Mouse (Mus musculus) cerebellum, adult 2 months (tissue): ENCODE data around the gene AI182371. TPM values are rescaled to one million over a fixed set of nuclear protein-coding genes. Genes with fewer than 3 reads are reported as not detected.

ENCODE experiments used
- DNase-seq, 2 experiments: peaks; one replicate each; pipeline ENCODE4 v3.0.0; 2021
- H3K27ac ChIP-seq: fragments of 200-500 bp; 2 replicates; pipeline ENCODE4 v1.5.1; 2012; ENCODE audit warnings: low read length, control low read depth, inconsistent platforms; ENCODE audit not compliant: insufficient read depth
- H3K27me3 ChIP-seq: fragments of 200-500 bp; 2 replicates; pipeline ENCODE4 v1.6.1; 2012; ENCODE audit warnings: inconsistent platforms, mild to moderate bottlenecking, low read length, moderate library complexity; ENCODE audit not compliant: control insufficient read depth, insufficient read depth
- H3K4me1 ChIP-seq: fragments of 200-500 bp; 2 replicates; pipeline ENCODE4 v1.6.1; 2011; ENCODE audit warnings: low read length; ENCODE audit not compliant: control insufficient read depth, insufficient read depth
- H3K4me3 ChIP-seq: fragments of 200-500 bp; replicated peaks from 2 replicates; pipeline ENCODE3; 2011; ENCODE audit warnings: mild to moderate bottlenecking, low read depth, low read length, control low read depth; ENCODE audit not compliant: insufficient read depth
- CTCF ChIP-seq: fragments of 200-500 bp; IDR thresholded peaks from 2 replicates; pipeline ENCODE4 v1.5.1; 2011; ENCODE audit warnings: low read depth, mild to moderate bottlenecking, control low read depth, low read length, moderate library complexity, borderline replicate concordance; ENCODE audit not compliant: insufficient read depth
- POLR2A ChIP-seq: fragments of 200-500 bp; IDR thresholded peaks from 2 replicates; pipeline ENCODE4 v1.6.1; 2011; ENCODE audit warnings: low read length, control low read depth, borderline replicate concordance; ENCODE audit not compliant: insufficient read depth
- WGBS: fragments of 180-500 bp; shearing (Covaris S2); methylation state at CpG from one replicate; pipeline ENCODE4 v1.1.7; 2018; 5-methylcytosine and 5-hydroxymethylcytosine counted together
- polyA plus RNA-seq: library from polyadenylated mRNA; depleted of rRNA; stranded (reverse); fragments of >200 nt; gene quantifications from 2 replicates; pipeline ENCODE4 v1.2.3, GENCODE M21; 2012

AI182371 gene
- polyA plus RNA-seq, 1 experiment = 0.57 TPM

DNA sequence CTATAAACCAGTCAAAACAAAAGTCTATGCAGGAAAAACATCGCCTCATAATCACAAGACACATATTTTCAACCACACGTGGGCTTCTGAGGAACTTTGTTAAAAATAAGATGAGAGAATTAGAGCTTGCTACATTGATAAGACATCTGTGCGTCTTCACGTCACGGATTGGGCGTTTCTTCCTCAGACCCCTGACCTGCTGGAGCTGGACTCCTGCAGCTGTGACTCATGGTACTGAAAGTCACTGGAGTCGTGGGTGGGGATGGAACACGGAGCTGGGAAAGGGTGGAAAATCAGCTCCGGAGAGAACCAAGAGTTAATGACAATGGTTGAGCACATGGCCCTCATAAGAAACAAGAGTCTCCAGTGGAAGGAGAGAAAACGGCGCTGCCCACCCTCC is 34.2 kb downstream of the AI182371 start:
- no peak for TF ChIP-seq POLR2A
- no peak for TF ChIP-seq CTCF

DNA sequence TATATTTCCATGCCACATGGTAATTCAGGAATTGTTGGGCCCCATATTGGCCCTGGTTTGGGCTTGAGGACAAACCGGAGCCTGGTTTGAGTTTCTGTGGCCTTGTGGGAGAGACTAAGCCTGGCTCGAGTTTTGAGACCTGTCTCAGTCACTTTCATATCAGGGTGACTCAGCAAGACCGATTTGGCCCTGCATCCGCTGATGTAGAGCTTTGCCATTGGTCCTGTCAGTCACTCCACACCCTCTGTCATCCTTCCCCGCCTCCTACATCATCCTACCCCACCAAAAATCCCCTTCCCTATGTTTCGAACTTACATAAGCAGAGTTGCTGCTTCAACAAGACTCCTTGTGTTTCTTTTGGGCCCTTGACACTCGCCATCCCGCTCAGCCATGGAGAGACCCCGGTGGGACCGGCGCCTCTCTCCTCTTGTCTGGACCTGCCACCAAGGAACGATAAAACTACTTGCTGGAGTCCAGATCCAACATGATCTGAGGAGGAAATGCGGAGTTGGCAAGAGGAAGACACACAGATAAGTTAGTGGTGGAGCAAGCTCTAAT is 34.7 kb downstream of the AI182371 start:
- 91% methylated on average over 13 of the region's 13 CpGs for WGBS
- TF ChIP-seq POLR2A (no peak), CTCF (no peak)
- Histone ChIP-seq H3K4me3 (no peak overlapping the region), H3K27me3 (no peaks in the 10 kb centered on the region), H3K4me1 (no peaks in the 10 kb centered on the region), H3K27ac (no peak overlapping the region)
- no peak for DNase-seq

More for the DNA sequence above, 34.2 kb downstream of the AI182371 start:
- Histone ChIP-seq H3K4me1 (no peaks in the 10 kb centered on the region), H3K4me3 (no peak overlapping the region), H3K27ac (no peak overlapping the region), H3K27me3 (no peaks in the 10 kb centered on the region)
- DNase-seq = no peak
- 83% methylated on average over 11 of the region's 11 CpGs for WGBS

- WGBS = 95% methylated on average over 6 of the region's 6 CpGs
- no peak for DNase-seq
- Histone ChIP-seq H3K27ac (no peak overlapping the region), H3K4me1 (no peaks in the 10 kb centered on the region), H3K27me3 (no peaks in the 10 kb centered on the region), H3K4me3 (no peak overlapping the region)
- no peak for TF ChIP-seq POLR2A
- TF ChIP-seq CTCF = no peak
Measured at GRCm38 (mm10) chr2:35063333-35064030, 37.9 kb downstream of the AI182371 start.

DNA sequence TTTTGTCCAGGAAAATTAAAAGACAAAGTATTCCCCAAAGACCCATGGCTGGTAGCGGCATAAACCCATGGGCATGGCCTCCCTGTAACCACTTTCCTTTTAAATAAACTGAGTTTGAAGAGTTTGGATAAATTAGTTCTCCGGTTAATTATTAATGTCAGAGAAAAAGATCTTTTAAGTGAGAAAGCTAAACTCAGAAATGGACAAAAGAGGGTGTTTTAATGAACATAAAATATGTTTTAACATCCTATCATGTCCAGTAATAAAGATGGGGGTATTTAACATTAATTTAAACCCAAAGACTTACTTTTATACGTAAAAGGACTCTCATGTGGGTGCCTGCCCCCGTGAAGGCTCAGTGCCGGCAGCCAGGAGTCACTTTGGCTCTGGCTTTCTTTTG is 40.0 kb downstream of the AI182371 start, which contains the start of gene Hc:
Hc (minus strand) TSS at position 101 of the 400 bp plus-strand sequence.
- DNase-seq = no peak
- TF ChIP-seq POLR2A (no peak), CTCF (no peak)
- H3K4me3 ChIP-seq = no peak within 1 kb of the TSS
- H3K27ac ChIP-seq = no peak within 1 kb of the TSS
- no peaks in the 10 kb centered on the region for H3K27me3 ChIP-seq
- H3K4me1 ChIP-seq = no peaks in the 10 kb centered on the region
- WGBS = 85% methylated on average over 5 of the region's 5 CpGs

DNA sequence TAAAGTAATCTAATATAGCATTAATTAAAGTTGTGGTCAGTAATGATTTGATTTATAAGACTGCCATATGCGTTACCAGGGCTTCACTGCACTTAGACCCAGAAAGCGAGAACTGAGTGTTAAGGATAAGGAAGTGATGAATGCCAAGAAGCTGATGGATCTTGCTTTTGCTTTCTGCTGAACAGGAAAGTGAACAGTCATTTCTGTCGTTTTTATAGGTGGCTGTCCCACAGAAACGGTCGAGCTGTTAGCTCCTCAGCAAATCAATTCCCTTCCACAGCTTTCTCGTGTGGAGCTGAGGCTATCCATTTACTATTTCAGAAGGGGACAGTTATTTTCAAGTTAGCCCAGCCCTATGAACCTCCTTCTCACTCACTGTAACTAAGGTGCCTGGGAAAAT is 40.4 kb downstream of the AI182371 start:
- 76% methylated on average over 6 of the region's 6 CpGs for WGBS
- no peak overlapping the region for H3K27ac ChIP-seq
- no peaks in the 10 kb centered on the region for H3K27me3 ChIP-seq
- no peak for DNase-seq
- H3K4me1 ChIP-seq = no peaks in the 10 kb centered on the region
- TF ChIP-seq POLR2A = no peak
- no peak for TF ChIP-seq CTCF
- H3K4me3 ChIP-seq = no peak overlapping the region

DNA sequence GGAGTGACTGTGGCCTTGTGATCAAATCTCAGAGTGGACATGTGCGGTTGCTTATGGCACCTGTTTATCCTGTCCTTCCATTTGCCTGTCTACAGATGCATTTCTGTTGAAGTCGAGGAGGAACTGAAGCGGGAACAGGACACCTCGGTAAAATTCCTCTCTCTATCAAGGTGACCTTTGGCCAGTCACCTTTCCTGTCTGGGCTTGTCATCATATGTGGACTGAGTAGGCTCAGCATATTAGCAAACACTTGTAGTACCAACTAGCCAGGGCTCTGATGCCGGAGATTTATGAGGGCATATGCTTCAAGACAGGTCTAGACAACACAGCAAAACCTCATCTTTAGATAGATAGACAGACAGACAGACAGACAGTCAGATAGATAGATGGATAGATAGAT is 41.1 kb downstream of the AI182371 start:
- no peaks in the 10 kb centered on the region for H3K4me1 ChIP-seq

DNA sequence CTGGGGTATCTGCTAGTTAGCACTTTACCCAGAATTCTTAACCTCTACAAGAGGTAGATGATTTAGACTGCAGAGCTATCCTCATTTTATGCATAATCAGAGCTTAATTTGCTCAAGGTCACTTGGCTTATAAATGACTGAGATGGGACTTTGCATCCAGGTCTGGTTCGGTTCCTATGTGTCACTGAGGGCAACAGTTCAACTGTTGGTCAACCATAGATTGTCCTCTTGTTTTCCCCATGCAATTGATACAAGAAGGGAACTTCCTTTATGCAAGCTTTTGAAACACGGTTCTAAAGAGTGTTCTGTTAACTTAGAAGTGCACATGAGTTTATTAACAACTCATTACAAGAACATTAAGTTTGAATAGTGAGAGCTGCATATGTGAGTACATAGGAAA is 43.0 kb downstream of the AI182371 start:
- no peak for DNase-seq
- H3K27me3 ChIP-seq = no peaks in the 10 kb centered on the region
- 82% methylated on average over 2 of the region's 2 CpGs for WGBS
- no peak overlapping the region for H3K4me3 ChIP-seq
- no peak overlapping the region for H3K27ac ChIP-seq
- H3K4me1 ChIP-seq = no peaks in the 10 kb centered on the region
- TF ChIP-seq CTCF (no peak), POLR2A (no peak)

More for the DNA sequence above, 41.1 kb downstream of the AI182371 start:
- no peak for DNase-seq
- H3K4me3 ChIP-seq = no peak overlapping the region
- TF ChIP-seq POLR2A (no peak), CTCF (no peak)
- WGBS = 89% methylated on average over 5 of the region's 5 CpGs
- no peak overlapping the region for H3K27ac ChIP-seq
- no peaks in the 10 kb centered on the region for H3K27me3 ChIP-seq

- no peak for DNase-seq
- no peak overlapping the region for H3K4me3 ChIP-seq
- H3K27me3 ChIP-seq = no peaks in the 10 kb centered on the region
- H3K4me1 ChIP-seq = no peaks in the 10 kb centered on the region
- no peak overlapping the region for H3K27ac ChIP-seq
- 92% methylated on average over 11 of the region's 11 CpGs for WGBS
- TF ChIP-seq POLR2A (no peak), CTCF (no peak)
Measured at GRCm38 (mm10) chr2:35057243-35057642, 44.1 kb downstream of the AI182371 start.
